Mouse (Mus musculus): ENCODE results near the gene Sirt4.
A peak's percentile ranks its signal among the peaks of the same experiment; 100 is the strongest.
"Not testable (repeated sequence)": the region's sequence is repeated elsewhere in the genome, so short reads cannot be mapped to it uniquely, and the experiment has no call there.

Sirt4 gene

DNA sequence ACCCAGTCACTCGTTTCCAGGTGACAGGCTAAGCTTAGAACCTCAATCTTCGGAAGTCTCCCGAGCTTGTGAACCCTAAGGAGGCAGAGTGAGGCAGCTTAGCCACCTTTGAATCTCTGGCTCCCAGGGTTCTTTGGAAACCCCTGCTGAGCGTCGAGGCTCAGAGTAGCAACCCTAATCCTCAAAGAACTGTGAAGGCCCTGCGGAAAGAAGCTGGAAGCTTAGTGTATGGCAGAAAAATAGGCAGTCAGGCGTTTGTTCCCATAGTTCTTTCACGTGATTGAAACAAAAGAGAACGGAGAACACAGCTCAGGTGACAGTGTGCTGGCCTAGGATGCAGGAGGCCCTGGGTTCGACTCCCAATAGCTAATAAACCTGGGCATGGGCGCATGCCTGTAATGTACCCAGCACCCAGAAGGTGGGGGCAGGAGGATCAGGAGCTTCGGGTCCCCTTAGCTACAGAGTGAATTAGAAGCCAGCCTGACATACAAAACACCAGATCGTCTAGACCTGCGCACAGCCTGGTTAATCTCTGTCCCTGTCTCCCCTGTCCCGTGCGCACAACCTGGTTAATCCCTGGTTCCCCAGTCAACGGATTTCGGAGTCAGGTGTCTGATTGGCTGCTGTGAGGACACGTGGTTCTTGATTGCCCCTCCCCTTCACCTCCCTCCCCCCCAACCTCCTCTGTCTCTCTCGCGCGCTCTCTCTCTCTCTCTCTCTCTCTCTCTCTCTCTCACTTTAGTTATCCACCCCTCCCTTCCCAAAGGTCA lies 9.0 kb downstream of the Sirt4 start:
- peak; percentile 82; the same call in 1 of the 2 replicates for ATAC-seq (ENCODE audit: insufficient number of reproducible peaks, low FRiP score, low TSS enrichment)

DNA sequence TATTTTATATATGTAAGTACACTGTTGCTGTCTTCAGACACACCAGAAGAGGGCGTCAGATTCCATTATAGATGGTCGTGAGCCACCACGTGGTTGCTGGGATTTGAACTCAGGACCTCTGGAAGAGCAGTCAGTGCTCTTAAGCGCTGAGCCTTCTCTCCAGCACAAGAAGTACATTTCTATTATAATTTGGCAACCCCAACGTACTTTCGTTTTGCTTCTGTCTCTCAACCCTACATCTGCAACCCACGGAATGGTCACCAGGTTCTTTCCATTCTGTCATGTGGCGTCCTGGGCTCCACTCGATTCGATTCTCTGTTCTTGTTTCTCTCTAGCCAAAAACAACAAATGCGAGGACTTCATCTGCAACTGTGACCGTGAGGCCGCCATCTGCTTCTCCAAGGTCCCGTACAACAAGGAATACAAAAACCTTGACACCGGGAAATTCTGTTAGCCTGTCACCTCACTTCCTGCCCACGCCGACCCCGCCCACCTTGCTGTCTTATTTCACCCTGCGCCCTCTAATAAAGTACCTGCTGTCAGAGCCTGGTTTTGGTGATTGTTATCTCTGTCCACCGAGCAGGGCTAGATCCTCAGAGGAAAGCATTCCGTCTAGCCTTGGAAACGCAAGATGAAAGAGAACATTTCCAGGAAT lies 10.2 kb downstream of the Sirt4 start:
- ATAC-seq (ENCODE audit: insufficient number of reproducible peaks, low FRiP score, low TSS enrichment): no peak

DNA sequence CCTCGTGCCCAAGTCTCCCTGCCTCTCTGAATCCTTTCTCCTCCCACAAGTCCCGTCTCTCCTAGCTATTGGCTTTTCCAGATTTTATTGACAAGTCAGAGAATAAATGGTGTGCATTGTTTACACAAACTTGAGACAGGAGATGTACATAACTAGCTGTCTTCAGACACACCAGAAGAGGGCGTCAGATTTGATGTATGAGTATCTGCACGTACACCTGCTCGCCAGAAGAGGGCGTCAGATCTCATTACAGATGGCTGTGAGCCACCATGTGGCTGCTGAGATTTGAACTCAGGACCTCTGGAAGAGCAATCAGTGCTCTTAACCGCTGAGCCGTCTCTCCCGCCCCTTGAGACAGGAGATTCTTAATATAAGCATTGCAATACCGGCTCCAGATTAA lies 11.3 kb downstream of the Sirt4 start:
- ATAC-seq (ENCODE audit: insufficient number of reproducible peaks, low FRiP score, low TSS enrichment): no peak

DNA sequence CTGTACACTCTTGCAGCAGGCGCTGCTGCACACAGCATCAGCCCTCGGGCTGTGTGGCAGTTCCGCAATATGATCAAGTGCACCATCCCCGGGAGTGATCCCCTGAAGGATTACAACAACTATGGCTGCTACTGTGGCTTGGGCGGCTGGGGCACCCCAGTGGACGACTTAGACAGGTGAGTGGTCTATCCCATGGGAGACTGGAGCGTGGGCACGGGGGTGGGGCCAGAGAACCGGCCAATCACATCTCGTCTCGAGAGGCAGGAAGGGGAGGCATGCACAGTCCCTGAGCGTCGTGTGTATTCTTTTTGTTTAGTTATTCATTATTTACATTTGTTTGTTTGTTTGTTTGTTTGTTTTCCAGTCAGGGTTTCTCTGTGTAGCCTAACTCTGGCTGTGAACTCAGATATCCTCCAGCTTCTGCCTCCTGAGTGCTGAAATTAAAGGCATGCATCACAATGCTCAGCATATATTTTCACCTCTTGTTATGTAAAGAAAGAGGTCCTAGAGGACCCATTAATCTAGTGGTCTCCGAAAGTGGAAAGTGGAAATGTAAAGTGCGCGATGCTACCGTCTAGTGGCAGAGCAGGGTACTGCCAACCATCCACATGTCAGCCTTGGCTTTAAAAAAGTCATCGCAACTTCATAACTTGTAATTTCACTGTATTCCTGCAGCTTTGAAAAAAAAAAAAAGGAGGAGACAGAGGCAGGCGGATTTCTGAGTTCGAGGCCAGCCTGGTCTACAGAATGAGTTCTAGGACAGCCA lies 13.6 kb downstream of the Sirt4 start:
- no peak for ATAC-seq (ENCODE audit: insufficient number of reproducible peaks, low FRiP score, low TSS enrichment)

DNA sequence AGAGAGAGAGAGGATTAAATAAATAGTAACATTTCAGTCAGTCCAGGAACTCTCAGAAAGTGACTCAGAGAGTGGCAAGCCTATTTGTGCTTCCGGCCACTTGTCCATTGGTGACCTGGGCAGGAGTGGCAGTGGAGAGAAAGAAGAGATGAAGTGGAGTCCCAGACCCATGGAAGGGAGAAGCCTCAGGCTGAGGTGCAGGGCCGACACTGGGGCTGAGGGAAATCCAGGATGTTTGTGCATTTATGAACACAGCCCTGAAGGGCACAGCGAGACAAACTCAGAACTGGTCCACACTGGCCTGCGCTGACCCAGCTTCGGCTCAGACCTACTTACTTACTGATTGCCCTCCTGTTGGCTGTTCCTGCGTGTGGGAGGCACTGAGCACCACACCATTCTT lies 14.7 kb downstream of the Sirt4 start:
- no peak for ATAC-seq (ENCODE audit: insufficient number of reproducible peaks, low FRiP score, low TSS enrichment)

DNA sequence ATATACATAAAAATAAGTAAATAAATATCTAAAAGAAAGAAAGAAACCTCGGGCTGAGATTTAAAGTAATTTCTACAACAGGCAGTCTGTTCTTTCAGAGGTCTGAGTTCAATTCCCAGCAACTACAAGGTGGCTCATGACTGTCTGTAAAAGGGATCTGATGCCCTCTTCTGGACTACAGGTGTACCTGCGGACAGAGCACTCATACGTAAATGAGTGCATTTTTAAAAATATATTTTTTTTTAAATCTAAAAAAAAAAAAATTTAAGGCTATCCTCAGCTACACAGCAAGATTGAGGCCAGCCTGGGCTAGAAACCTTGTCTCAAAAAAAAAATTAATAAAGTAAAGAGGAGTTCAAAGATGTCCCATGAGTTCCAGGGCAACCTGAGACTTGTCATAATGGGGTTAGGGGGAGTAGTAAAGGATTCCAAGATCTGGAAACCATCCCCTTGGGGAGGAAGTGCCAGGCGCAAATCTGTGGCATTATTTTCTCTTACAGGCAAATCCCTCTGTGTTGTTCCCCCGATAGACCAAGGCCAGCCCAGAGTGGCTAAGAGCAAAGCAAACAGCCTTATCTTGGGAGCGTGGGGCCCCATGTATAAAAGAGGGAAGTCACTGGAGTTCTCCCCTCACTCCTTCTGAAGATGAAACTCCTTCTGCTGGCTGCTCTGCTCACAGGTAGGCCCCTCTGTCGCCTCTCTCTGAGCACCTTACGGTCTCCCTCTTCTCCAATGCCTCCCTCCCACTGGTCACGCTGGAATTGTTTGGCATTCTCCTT lies 18.7 kb downstream of the Sirt4 start, which contains the start of gene Pla2g1b:
Gene Pla2g1b, plus strand, starts transcription at position 621 of the 779 bp plus-strand sequence.
- ATAC-seq (ENCODE audit: insufficient number of reproducible peaks, low FRiP score, low TSS enrichment): no peak

DNA sequence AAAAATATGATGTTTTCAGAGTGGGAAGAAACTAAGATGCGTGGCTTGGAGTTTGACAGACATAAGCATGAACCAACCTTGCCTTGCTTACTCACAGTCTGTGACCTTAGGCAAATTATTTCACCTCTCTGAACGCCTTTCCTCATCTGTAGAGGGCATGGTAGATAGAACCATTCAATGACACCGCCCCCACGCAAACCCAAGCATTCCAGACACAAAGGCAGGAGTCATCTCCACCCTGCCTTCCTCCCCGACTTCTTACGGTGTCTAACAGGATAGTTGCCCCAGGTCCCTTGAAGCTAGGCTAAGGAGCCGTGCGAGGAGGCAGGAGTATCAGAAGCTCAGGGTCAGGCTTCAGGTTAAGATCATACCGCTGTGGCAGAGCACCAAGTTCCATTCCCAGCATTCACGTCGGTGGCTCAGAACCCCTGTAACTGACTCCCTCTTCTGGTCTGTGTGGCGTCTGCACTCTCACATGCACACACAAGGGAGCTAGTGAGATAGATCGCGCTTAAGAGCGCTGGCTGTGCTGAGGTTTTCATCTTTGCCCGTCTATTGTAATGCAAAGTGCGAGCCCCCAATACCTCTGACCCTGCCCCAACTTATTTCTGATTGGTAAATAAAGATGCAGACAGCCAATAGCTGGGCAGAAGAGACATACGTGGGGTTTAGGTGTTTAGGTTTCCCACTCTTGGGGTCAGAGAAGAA lies 20.0 kb downstream of the Sirt4 start:
- ATAC-seq (ENCODE audit: insufficient number of reproducible peaks, low FRiP score, low TSS enrichment): no peak

DNA sequence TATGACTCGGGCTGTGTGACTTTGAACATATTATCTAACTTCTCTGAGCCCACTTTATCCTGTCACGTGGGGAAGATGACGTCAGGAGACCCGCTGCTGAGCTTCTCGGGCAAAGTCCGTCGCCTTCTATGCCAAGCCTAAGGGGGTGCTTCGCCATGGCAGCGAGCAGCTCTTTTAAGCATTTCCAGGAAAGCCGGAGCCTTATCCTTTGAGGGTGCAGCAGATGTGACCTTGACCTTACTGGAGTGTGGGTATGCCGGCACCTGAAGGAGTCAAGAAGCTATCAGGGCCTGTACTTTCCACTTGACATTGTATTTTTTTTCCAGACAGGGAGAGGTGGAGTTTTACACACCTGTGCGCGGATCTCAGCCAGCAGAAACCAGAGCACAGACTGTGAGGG lies 25.6 kb downstream of the Sirt4 start:
- no peak for ATAC-seq (ENCODE audit: insufficient number of reproducible peaks, low FRiP score, low TSS enrichment)

DNA sequence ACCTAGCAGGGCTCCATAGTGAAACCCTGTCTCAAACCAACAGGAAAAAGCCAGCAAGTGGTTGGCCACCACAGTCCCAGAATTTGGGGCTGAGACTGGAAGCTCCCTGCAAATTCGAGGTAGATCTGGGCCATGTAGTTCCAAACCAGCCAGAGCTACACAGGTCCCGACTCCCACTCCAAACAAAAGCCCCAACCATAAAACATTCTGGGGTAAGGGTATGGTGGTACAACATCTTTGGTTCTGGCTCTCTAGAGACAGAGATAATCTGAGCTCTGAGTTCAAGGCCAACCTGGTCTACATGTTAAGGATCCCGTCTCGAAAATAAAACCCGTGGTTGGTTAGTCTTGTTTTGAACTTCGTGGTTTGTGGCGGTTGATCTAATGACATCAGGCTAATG lies 28.7 kb downstream of the Sirt4 start:
- no peak for ATAC-seq (ENCODE audit: insufficient number of reproducible peaks, low FRiP score, low TSS enrichment)

DNA sequence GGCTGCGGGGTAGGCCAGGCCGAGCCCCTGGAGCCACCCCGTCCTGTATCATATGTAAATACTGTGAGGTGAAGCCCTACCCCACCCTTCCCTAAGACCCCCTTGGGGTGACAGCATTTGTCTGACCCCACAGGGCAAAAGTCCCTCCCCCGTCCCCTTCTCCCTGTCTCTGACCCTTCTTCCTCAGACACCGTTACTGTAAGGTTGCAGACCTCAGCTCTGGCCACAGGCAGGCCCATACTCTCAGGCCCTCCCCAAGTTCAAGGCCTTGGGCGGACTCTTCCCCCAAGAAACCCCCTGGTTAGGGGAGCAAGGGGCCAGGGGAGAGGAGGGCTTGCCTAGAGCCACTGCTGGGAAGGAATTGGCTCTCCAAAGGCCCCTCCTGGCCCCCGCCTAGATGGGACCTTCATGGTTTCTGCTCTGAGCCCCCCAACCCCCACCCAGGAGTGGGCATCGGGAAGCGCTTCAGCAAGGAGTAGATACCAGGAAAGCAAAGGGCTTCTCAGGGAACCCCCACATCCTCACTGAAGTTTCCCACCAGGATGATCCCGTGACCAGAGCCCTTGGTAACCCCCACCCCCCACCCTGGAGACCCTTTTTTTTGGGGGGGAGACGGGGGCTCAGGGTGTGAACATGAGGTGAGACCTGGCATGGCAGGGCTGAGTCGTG lies 30.0 kb downstream of the Sirt4 start:
- no peak for ATAC-seq (ENCODE audit: insufficient number of reproducible peaks, low FRiP score, low TSS enrichment)

DNA sequence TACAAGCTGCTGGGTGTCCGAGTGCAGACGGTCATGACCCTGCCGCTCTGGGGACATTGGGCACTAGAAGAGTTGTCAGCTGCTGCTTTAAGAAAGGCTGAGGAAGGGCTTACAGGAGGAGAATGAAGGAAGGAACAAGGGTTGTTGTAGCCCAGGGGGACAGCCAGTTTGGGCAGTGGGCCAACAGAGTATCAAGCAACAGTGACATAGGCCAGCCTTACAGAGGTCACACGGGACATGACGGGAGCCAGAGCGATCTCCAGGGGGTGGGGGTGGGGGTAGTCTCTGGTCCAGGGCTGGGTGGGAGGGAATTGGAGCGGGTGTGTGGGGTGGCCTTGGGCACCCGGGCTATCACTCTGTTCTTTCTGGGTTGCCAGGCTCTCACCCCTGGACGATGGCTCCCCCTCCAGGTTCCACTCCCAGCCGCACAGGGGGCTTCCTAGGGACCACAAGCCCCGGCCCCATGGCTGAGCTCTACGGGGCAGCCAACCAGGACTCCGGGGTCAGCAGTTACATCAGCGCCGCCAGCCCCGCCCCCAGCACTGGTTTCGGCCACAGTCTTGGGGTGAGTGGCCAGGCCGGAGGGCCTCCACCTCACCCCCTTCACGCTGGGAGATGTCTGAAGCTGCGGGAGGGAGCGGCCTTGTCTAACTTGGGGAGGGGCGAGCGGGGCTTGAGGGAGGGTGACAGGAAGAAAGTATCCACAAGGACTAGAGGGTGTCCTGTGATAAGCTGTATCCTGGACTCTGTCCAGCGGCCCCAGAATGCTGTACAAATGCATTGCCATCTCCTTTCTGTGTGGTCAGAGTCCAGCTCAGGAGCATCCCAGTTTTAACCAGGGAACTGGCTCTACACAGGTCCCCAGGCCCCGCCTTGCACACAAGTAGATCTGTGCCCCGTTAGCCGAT lies 33.9 kb downstream of the Sirt4 start:
- no peak for ATAC-seq (ENCODE audit: insufficient number of reproducible peaks, low FRiP score, low TSS enrichment)

DNA sequence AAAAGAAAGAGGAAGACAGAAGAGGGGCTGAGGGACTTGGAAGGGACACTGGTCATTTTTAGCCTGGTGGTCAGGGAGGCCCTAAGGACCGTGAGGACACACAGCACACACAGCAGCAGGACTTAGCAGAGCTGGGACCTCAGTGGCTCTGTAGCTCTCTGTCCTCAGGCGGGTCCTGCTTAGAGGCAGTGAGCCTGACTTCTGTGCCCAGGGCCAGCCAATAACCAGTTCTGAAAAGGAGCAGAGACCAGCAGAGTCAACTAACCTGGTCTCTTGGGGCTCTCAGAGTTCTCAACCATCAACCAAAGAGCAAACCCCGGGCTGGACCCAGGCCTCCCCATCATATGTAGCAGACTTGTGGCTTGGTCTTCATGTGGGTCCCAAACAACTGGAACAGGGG lies 35.3 kb downstream of the Sirt4 start:
- no peak for ATAC-seq (ENCODE audit: insufficient number of reproducible peaks, low FRiP score, low TSS enrichment)

DNA sequence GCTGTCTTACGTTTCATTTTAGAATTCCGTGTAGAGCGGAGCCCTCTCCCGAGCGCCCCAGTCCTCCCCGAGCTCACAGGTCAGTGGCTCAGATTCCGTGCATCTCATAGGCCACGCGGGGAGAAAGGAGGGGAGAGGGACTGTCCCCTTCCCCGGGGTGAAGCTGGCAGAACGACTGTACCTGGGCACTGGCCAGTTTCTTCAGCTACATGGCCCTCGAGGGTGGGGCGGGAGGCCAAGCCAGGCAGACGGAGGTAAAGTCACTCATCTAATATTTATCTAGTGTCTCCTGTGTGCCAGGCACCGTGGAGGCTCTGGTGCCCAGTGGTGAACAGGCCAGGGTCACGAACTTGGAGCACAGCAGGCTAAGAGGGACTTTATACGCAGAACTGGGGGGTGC lies 37.4 kb downstream of the Sirt4 start:
- ATAC-seq (ENCODE audit: insufficient number of reproducible peaks, low FRiP score, low TSS enrichment): no peak

DNA sequence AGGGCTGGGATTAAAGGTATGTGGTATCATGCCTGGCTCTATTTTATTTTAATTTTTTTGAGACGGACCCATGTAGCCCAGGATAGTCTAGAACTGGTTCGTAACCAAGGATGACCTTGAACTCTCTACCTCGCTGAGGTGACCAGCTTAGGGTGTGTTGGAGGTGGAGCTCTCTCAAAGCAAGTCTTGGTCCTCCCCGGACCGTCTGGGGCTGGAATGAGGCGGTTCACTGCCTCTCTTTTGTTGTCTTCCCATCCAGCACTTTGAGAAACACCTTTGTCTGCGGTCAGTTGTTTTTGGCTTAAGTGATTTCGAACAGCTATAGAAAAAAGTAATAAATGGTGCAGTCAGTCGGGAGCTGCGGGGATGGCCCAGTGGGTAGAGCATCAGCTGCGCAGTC lies 40.4 kb downstream of the Sirt4 start:
- ATAC-seq (ENCODE audit: insufficient number of reproducible peaks, low FRiP score, low TSS enrichment): no peak

DNA sequence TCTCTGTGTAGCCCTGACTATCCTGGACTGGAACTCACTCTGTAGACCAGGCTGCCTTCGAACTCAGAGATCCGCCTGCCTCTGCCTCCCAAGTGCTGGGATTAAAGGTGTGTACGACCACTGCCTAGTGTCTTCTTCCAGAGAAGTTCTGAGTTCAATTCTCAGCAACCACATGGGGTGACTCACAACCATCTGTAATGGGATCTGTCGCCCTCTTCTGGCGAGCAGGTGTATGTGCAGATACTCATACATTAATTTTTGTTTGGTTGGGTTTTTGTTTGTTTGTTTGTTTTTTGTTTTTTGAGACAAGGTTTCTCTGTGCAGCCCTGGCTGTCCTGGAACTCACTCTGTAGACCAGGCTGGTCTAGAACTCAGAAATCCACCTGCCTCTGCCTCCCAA lies 41.9 kb downstream of the Sirt4 start:
- not testable (repeated sequence) for ATAC-seq (ENCODE audit: insufficient number of reproducible peaks, low FRiP score, low TSS enrichment)

DNA sequence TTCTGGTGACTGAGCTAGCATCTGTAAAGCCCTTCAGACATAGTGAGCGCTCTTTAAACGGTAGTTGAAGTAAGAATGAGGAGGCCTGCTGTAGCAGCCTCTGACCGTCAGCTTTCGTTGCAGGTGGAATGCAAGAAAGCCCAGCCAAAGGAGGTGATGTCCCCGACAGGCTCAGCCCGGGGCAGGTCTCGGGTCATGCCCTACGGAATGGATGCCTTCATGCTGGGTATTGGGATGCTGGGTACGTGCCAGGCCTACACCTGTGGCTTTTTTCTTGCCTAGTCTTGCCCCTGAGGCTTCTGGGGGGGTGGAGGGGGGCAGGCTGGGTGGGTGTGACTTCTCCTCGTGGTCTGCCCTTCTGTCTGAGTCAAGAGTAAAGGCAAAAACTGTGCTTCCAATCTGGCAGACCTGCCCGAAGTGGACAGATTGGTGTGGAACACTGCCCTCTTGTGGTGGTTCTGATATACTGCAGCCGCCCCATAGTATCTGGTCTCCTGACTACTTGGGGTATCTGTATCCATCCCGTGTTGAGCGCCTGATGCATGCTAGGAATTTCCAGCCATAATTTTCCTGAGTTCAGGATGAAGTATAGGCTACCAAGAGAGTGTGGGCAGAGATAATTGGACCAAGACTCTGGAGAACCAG lies 43.2 kb downstream of the Sirt4 start:
- no peak for ATAC-seq (ENCODE audit: insufficient number of reproducible peaks, low FRiP score, low TSS enrichment)

DNA sequence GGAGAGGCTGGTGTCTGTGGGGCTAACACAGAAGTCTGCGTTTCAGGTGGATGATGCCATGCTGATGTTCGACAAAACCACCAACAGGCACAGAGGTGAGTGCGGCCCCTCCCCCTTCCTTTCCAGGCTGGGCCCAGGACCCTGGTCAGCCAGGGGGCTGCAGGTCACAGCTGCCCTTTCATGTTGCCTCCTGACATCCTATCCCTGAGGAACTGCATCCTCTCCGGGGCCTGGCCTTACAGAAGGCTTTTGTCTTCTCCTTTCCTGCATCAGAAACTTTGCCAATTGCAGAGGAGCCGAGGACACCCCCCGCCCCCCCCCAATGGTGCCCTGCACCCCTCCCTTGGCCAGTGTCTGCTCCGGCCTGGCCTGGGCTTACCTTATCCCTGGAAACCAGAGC lies 45.9 kb downstream of the Sirt4 start:
- ATAC-seq (ENCODE audit: insufficient number of reproducible peaks, low FRiP score, low TSS enrichment): no peak

DNA sequence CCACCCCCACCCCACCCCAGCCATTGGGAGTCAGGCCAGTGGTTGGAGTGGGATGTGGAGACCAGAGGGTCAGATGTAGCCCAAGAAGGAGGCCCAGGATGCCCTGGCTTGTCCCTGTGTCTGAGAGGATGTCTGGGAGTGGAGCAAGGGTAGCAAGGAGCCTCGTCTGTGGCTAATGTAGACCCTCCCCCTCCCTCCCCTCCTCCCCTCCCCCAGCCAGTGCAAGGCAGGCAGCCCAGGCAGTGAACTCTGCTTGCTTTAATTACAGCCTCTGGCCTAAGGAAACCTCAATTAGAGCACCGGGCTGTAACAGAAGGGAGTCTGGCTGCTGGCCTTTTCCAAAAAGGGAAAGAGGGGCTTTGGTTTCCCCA lies 46.6 kb downstream of the Sirt4 start:
- no peak for ATAC-seq (ENCODE audit: insufficient number of reproducible peaks, low FRiP score, low TSS enrichment)

Measured in cerebellum, adult (tissue).